ENCODE assay signal across 22 mouse cellular contexts in genomic region chr1:158259516-158260235, GRCm38 (mm10).
DNase-seq lines count a peak whose midpoint lies in the region; ATAC-seq and TF ChIP-seq lines count a peak whose summit lies in the region.
"Had no signal": no experiment of that assay in that cellular context is flagged by ENCODE, and none has a peak within 500 bp of the region (broad histone marks: within the 10 kb centered on the region; RNA-seq: fewer than 3 reads in every experiment).

No protein-coding gene starts in this region.

- 0 out of 2 replicates have a peak, but pooled peaks have one; percentile 35 for ATAC-seq in kidney, embryonic 16.5 days (ENCODE audit: low FRiP score, low TSS enrichment)
- no peak for ATAC-seq in kidney, postnatal 0 days (replicated peaks; ENCODE audit: low FRiP score, low read depth)
- no peak for ATAC-seq in midbrain, embryonic 11.5 days (ENCODE audit: low FRiP score)
- ATAC-seq in midbrain, embryonic 16.5 days: no peak
- ATAC-seq: activated CD4-positive, CD25-positive, alpha-beta regulatory T cell, adult 4 months; CD4-positive, CD25-positive, alpha-beta regulatory T cell, adult 4 months; Patski had no signal

- no peaks in the 10 kb centered on the region for H3K27me3 ChIP-seq in kidney, embryonic 16.5 days (ENCODE audit: insufficient read depth, low read length)
- H3K27me3 ChIP-seq in kidney, postnatal 0 days (ENCODE audit: insufficient read depth, low read length): no peaks in the 10 kb centered on the region
- H3K27me3 ChIP-seq in midbrain, embryonic 11.5 days (ENCODE audit: control insufficient read depth, insufficient read depth, low read length): no peaks in the 10 kb centered on the region; the same call in 1 of the 2 replicates
- no peaks in the 10 kb centered on the region for H3K27me3 ChIP-seq in midbrain, embryonic 16.5 days (ENCODE audit: control insufficient read depth, insufficient read depth, low read depth, low read length)
- H3K27me3 ChIP-seq: CH12.LX had no signal

- H3K9ac ChIP-seq in kidney, embryonic 16.5 days (replicated peaks; ENCODE audit: low read length): no peak overlapping the region
- no peak overlapping the region for H3K9ac ChIP-seq in kidney, postnatal 0 days (ENCODE audit: low read depth, low read length)
- H3K9ac ChIP-seq in midbrain, embryonic 11.5 days (ENCODE audit: low read length): no peak overlapping the region
- no peak overlapping the region for H3K9ac ChIP-seq in midbrain, embryonic 16.5 days (ENCODE audit: low read depth, low read length)

- H3K4me1 ChIP-seq in kidney, embryonic 16.5 days (ENCODE audit: insufficient read depth, low read length): no peaks in the 10 kb centered on the region
- H3K4me1 ChIP-seq in kidney, postnatal 0 days (replicated peaks; ENCODE audit: insufficient read depth, low read length): no peaks in the 10 kb centered on the region
- no peaks in the 10 kb centered on the region for H3K4me1 ChIP-seq in midbrain, embryonic 11.5 days (ENCODE audit: control insufficient read depth, insufficient read depth, low read length)
- no peaks in the 10 kb centered on the region for H3K4me1 ChIP-seq in midbrain, embryonic 16.5 days (ENCODE audit: control insufficient read depth, insufficient read depth, low read length)

- H3K4me2 ChIP-seq in kidney, embryonic 16.5 days (replicated peaks; ENCODE audit: low read depth, low read length): no peak overlapping the region
- H3K4me2 ChIP-seq in kidney, postnatal 0 days (ENCODE audit: low read length): no peak overlapping the region
- no peak overlapping the region for H3K4me2 ChIP-seq in midbrain, embryonic 11.5 days
- no peak overlapping the region for H3K4me2 ChIP-seq in midbrain, embryonic 16.5 days (ENCODE audit: low read length)

- H3K9me3 ChIP-seq in kidney, embryonic 16.5 days (ENCODE audit: low read length): no peaks in the 10 kb centered on the region
- no peaks in the 10 kb centered on the region for H3K9me3 ChIP-seq in kidney, postnatal 0 days (replicated peaks; ENCODE audit: low read length)
- no peaks in the 10 kb centered on the region for H3K9me3 ChIP-seq in midbrain, embryonic 11.5 days (ENCODE audit: control insufficient read depth, low read length)
- H3K9me3 ChIP-seq in midbrain, embryonic 16.5 days (replicated peaks; ENCODE audit: control insufficient read depth, low read length, poor library complexity, severe bottlenecking): no peaks in the 10 kb centered on the region

- no peak for TF ChIP-seq CTCF in kidney, postnatal 0 days (IDR thresholded peaks at IDR 0.05; ENCODE audit: low read depth)

- DNase-seq in heart, adult 11 months: peak; percentile 82
- DNase-seq in heart, adult 8-10 months (ENCODE audit: low spot score): no peak
- no peak for DNase-seq in kidney, adult 18-20 months
- peak; percentile 55 for DNase-seq in kidney, postnatal 0 days (ENCODE audit: low spot score)
- no peak for DNase-seq in kidney, postnatal 4 days
- peak; percentile 60 for DNase-seq in midbrain, embryonic 11.5 days (ENCODE audit: low spot score, missing footprints)
- DNase-seq: adrenal gland, adult 2 months; adrenal gland, adult 8-10 months; adrenal gland, postnatal 10 days; adrenal gland, postnatal 14 days; adrenal gland, postnatal 25 days; adrenal gland, postnatal 36 days; B cell, adult 2 months; cerebellum, adult 11 months; cerebellum, adult 11-12 months had no signal

- H3K27ac ChIP-seq in kidney, embryonic 16.5 days (ENCODE audit: low read length): no peak overlapping the region
- H3K27ac ChIP-seq in kidney, postnatal 0 days: no peak overlapping the region
- no peak overlapping the region for H3K27ac ChIP-seq in midbrain, embryonic 11.5 days (ENCODE audit: low read depth, low read length)
- H3K27ac ChIP-seq in midbrain, embryonic 16.5 days (ENCODE audit: low read length): no peak overlapping the region

- no peaks in the 10 kb centered on the region for H3K36me3 ChIP-seq in kidney, embryonic 16.5 days (ENCODE audit: insufficient read depth, low read length)
- H3K36me3 ChIP-seq in kidney, postnatal 0 days (ENCODE audit: insufficient read depth, low read length): no peaks in the 10 kb centered on the region
- no peaks in the 10 kb centered on the region for H3K36me3 ChIP-seq in midbrain, embryonic 11.5 days (ENCODE audit: control insufficient read depth, insufficient read depth, low read length)
- H3K36me3 ChIP-seq in midbrain, embryonic 16.5 days (ENCODE audit: control insufficient read depth, insufficient read depth, low read length): no peaks in the 10 kb centered on the region
- H3K36me3 ChIP-seq: G1E had no signal

- 85% methylated on average over 5 of the region's 5 CpGs for WGBS in kidney, embryonic 16.5 days
- 76% methylated on average over 5 of the region's 5 CpGs for WGBS in kidney, postnatal 0 days
- WGBS in midbrain, embryonic 11.5 days: 91% methylated on average over 5 of the region's 5 CpGs
- 98% methylated on average over 5 of the region's 5 CpGs for WGBS in midbrain, embryonic 16.5 days

- no peak overlapping the region for H3K4me3 ChIP-seq in kidney, embryonic 16.5 days (ENCODE audit: low read length)
- H3K4me3 ChIP-seq in kidney, postnatal 0 days (replicated peaks; ENCODE audit: low read depth, low read length): no peak overlapping the region
- no peak overlapping the region for H3K4me3 ChIP-seq in midbrain, embryonic 11.5 days (ENCODE audit: low read depth, low read length)
- no peak overlapping the region for H3K4me3 ChIP-seq in midbrain, embryonic 16.5 days (ENCODE audit: low read depth, low read length)

Comparison
In these comparisons a context has a peak if more than half of its experiments do, and no peak if none do; other contexts are left out.
1. DNase-seq: peak in heart, adult 11 months (single experiment), kidney, postnatal 0 days (single experiment) and midbrain, embryonic 11.5 days (single experiment); none in heart, adult 8-10 months (single experiment), kidney, adult 18-20 months (single experiment) and kidney, postnatal 4 days (0 of 2).